Mouse (Mus musculus): ENCODE results near the gene Olfr516. TPM values are rescaled to one million over a fixed set of nuclear protein-coding genes. Genes with fewer than 3 reads are reported as not detected.
"Not testable (repeated sequence)": the region's sequence is repeated elsewhere in the genome, so short reads cannot be mapped to it uniquely, and the experiment has no call there.

The Olfr516 gene
- not detected in 2 replicates for polyA plus RNA-seq (2014; fragmentation: Nextera tagmentation; extraction: Ambion mirVana)

- Histone ChIP-seq H3K27ac (no peak within 1 kb of the TSS), H3K27me3 (ENCODE audit: control insufficient read depth, insufficient read depth, low read length) (no peaks in the 10 kb centered on the region), H3K4me3 (replicated peaks; ENCODE audit: low read length) (no peak within 1 kb of the TSS), H3K9me3 (ENCODE audit: control insufficient read depth, low read length) (no peaks in the 10 kb centered on the region), H3K36me3 (replicated peaks; ENCODE audit: control insufficient read depth, insufficient read depth) (no peaks in the 10 kb centered on the region), H3K4me2 (replicated peaks) (no peak within 1 kb of the TSS), H3K4me1 (replicated peaks; ENCODE audit: control insufficient read depth, insufficient read depth, low read length) (no peaks in the 10 kb centered on the region), H3K9ac (no peak within 1 kb of the TSS)
- DNase-seq (ENCODE audit: low spot score) = no peak
- 88% methylated on average over 2 of the region's 2 CpGs for WGBS
- no peak for ATAC-seq (ENCODE audit: low FRiP score)
These were observed at the start of gene Olfr516 for GRCm38 (mm10) chr7:108850429-108850828. Olfr516 (minus strand) TSS chr7:108850529.

DNA sequence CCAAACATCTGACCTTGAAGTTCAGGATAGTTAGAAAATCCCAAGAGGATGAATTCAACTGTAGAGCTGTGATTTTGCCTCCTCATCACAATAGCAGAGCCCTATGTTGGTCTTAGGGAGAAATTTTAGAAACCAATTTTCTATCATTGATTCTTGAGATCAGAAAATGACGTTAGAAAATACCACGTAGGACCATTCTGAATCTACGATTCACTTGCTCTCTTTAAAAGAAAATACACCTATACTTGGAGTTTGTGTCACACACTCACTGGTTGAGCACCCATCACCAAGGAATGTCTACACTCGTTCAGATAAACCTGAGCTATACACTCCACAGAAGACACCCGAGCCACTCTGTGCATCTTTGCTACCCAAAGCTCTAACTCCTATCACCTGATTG is 44.0 kb upstream of the Olfr516 start, which contains the start of gene Olfr519:
TSS of gene Olfr519 (minus strand) at position 101 of the 400 bp plus-strand sequence.
- Histone ChIP-seq H3K4me2 (replicated peaks) (no peak within 1 kb of the TSS), H3K9ac (no peak within 1 kb of the TSS), H3K4me1 (replicated peaks; ENCODE audit: control insufficient read depth, insufficient read depth, low read length) (no peaks in the 10 kb centered on the region), H3K4me3 (replicated peaks; ENCODE audit: low read length) (no peak within 1 kb of the TSS), H3K9me3 (ENCODE audit: control insufficient read depth, low read length) (no peaks in the 10 kb centered on the region), H3K27me3 (ENCODE audit: control insufficient read depth, insufficient read depth, low read length) (no peaks in the 10 kb centered on the region), H3K36me3 (replicated peaks; ENCODE audit: control insufficient read depth, insufficient read depth) (no peaks in the 10 kb centered on the region), H3K27ac (no peak within 1 kb of the TSS)
- DNase-seq (ENCODE audit: low spot score) (no peak), ATAC-seq (ENCODE audit: low FRiP score) (no peak)
- 92% methylated on average over 5 of the region's 5 CpGs for whole genome bisulfite sequencing

DNA sequence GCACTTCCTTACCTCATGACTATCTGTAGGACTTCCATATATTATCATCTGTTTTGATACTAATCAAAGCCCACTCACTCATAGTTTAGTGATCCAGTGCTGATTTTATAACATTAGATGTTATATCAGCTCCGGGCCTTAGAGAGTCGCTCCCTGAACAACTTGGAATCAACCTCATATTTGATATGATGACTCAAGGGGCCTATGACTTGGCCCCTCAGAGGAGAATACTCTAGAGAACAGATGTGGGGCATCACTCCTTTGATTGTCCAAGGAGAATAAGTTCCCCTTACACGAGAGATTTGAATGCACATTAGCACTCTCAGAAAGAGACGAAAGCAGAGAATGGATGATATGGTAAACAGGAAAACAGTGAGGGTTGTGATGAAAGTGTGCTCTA is 34.6 kb upstream of the Olfr516 start, which contains the start of gene Olfr518:
TSS of gene Olfr518 (minus strand) at position 101 of the 400 bp plus-strand sequence.
- Histone ChIP-seq H3K36me3 (replicated peaks; ENCODE audit: control insufficient read depth, insufficient read depth) (no peaks in the 10 kb centered on the region), H3K4me2 (replicated peaks) (no peak within 1 kb of the TSS), H3K27me3 (ENCODE audit: control insufficient read depth, insufficient read depth, low read length) (no peaks in the 10 kb centered on the region), H3K4me3 (replicated peaks; ENCODE audit: low read length) (no peak within 1 kb of the TSS), H3K4me1 (replicated peaks; ENCODE audit: control insufficient read depth, insufficient read depth, low read length) (no peaks in the 10 kb centered on the region), H3K9me3 (ENCODE audit: control insufficient read depth, low read length) (no peaks in the 10 kb centered on the region), H3K9ac (no peak within 1 kb of the TSS), H3K27ac (no peak within 1 kb of the TSS)
- WGBS = 84% methylated on average over 4 of the region's 4 CpGs
- no peak for DNase-seq (ENCODE audit: low spot score)
- no peak for ATAC-seq (ENCODE audit: low FRiP score)

- H3K4me1 ChIP-seq (replicated peaks; ENCODE audit: control insufficient read depth, insufficient read depth, low read length) = no peaks in the 10 kb centered on the region
- H3K36me3 ChIP-seq (replicated peaks; ENCODE audit: control insufficient read depth, insufficient read depth) = no peaks in the 10 kb centered on the region
- 83% methylated on average over 2 of the region's 2 CpGs for WGBS
- H3K4me3 ChIP-seq (replicated peaks; ENCODE audit: low read length) = no peak within 1 kb of the TSS
- ATAC-seq (ENCODE audit: low FRiP score) = no peak
- no peak within 1 kb of the TSS for H3K27ac ChIP-seq
- H3K9ac ChIP-seq = no peak within 1 kb of the TSS
- H3K9me3 ChIP-seq (ENCODE audit: control insufficient read depth, low read length) = no peaks in the 10 kb centered on the region
- H3K27me3 ChIP-seq (ENCODE audit: control insufficient read depth, insufficient read depth, low read length) = no peaks in the 10 kb centered on the region
- DNase-seq (ENCODE audit: low spot score) = no peak
- H3K4me2 ChIP-seq (replicated peaks) = no peak within 1 kb of the TSS
These were observed 21.9 kb upstream of the Olfr516 start, which contains the start of gene Olfr517 for GRCm38 (mm10) chr7:108872279-108872678. Olfr517 (minus strand) TSS chr7:108872379.

GRCm38 (mm10) chr7:108825897-108826296 is 24.4 kb downstream of the Olfr516 start, which contains the start of gene Olfr514:
Olfr514 (minus strand) TSS chr7:108825997.
- ATAC-seq (ENCODE audit: low FRiP score) (no peak), DNase-seq (ENCODE audit: low spot score) (no peak)
- Histone ChIP-seq H3K36me3 (replicated peaks; ENCODE audit: control insufficient read depth, insufficient read depth) (no peaks in the 10 kb centered on the region), H3K4me2 (replicated peaks) (no peak within 1 kb of the TSS), H3K9ac (no peak within 1 kb of the TSS), H3K27me3 (ENCODE audit: control insufficient read depth, insufficient read depth, low read length) (no peaks in the 10 kb centered on the region), H3K4me3 (replicated peaks; ENCODE audit: low read length) (no peak within 1 kb of the TSS), H3K4me1 (replicated peaks; ENCODE audit: control insufficient read depth, insufficient read depth, low read length) (no peaks in the 10 kb centered on the region), H3K9me3 (ENCODE audit: control insufficient read depth, low read length) (no peaks in the 10 kb centered on the region), H3K27ac (no peak within 1 kb of the TSS)

DNA sequence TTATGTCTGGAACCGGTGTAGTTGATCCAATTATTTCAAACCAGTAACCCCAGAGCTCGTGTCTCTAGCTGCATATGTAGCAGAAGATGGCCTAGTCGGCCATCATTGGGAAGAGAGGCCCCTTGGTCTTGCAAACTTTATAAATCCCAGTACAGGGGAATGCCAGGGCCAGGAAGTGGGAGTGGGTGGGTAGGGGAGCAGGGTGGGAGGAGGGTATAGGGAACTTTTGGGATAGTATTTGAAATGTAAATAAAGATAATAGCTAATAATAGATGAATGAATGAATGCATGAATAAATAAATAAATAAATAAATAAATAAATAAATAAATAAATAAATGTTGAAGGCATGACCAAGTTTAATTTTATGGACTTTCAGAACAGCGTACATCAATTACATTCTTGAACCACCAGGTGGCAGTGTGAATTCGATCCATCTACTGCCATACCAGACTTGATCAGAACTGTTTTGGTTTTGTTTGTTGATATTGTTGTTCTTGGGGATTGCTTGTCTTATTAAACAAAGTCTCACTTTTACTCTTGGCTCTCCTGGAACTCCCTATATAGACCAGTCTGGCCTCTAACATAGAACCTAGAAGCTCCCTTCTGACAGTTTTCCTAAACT is 35.6 kb downstream of the Olfr516 start:
- DNase-seq (ENCODE audit: low spot score) (peak; percentile 79), ATAC-seq (ENCODE audit: low FRiP score) (0 out of 2 replicates have a peak, but pooled peaks have one; percentile 53)
- H3K27ac ChIP-seq; H3K4me1 ChIP-seq (replicated peaks; ENCODE audit: control insufficient read depth, insufficient read depth, low read length); H3K27me3 ChIP-seq (ENCODE audit: control insufficient read depth, insufficient read depth, low read length); H3K4me3 ChIP-seq (replicated peaks; ENCODE audit: low read length); H3K9me3 ChIP-seq (ENCODE audit: control insufficient read depth, low read length); H3K36me3 ChIP-seq (replicated peaks; ENCODE audit: control insufficient read depth, insufficient read depth); H3K4me2 ChIP-seq (replicated peaks); H3K9ac ChIP-seq: not testable (repeated sequence)
- WGBS = 54% methylated on average over 5 of the region's 5 CpGs

- no peak overlapping the region for H3K9ac ChIP-seq
- no peaks in the 10 kb centered on the region for H3K27me3 ChIP-seq (ENCODE audit: control insufficient read depth, insufficient read depth, low read length)
- H3K4me3 ChIP-seq (replicated peaks; ENCODE audit: low read length) = no peak overlapping the region
- no peak overlapping the region for H3K27ac ChIP-seq
- ATAC-seq (ENCODE audit: low FRiP score) (no peak), DNase-seq (ENCODE audit: low spot score) (no peak)
- 63% methylated on average over 1 of the region's 1 CpGs for WGBS
- H3K36me3 ChIP-seq (replicated peaks; ENCODE audit: control insufficient read depth, insufficient read depth) = no peaks in the 10 kb centered on the region
- no peak overlapping the region for H3K4me2 ChIP-seq (replicated peaks)
- no peaks in the 10 kb centered on the region for H3K4me1 ChIP-seq (replicated peaks; ENCODE audit: control insufficient read depth, insufficient read depth, low read length)
- H3K9me3 ChIP-seq (ENCODE audit: control insufficient read depth, low read length) = no peaks in the 10 kb centered on the region
These were observed 53.0 kb downstream of the Olfr516 start for GRCm38 (mm10) chr7:108797205-108797933.

Other genes starting within 250 kb of the Olfr516 start
- gene Olfr506, start 239.7 kb downstream of the Olfr516 start, polyA plus RNA-seq (2014; fragmentation: Nextera tagmentation; extraction: Ambion mirVana) = not detected in 2 replicates
- not detected in 2 replicates for gene Olfr507, start 228.7 kb downstream of the Olfr516 start, polyA plus RNA-seq (2014; fragmentation: Nextera tagmentation; extraction: Ambion mirVana)
- gene Olfr508, start 220.5 kb downstream of the Olfr516 start, polyA plus RNA-seq (2014; fragmentation: Nextera tagmentation; extraction: Ambion mirVana) = not detected in 2 replicates
- gene Olfr509, start 198.6 kb downstream of the Olfr516 start, polyA plus RNA-seq (2014; fragmentation: Nextera tagmentation; extraction: Ambion mirVana) = not detected in 2 replicates
- not detected in 2 replicates for gene Olfr510, start 184.1 kb downstream of the Olfr516 start, polyA plus RNA-seq (2014; fragmentation: Nextera tagmentation; extraction: Ambion mirVana)
- gene Olfr512, start 137.2 kb downstream of the Olfr516 start, polyA plus RNA-seq (2014; fragmentation: Nextera tagmentation; extraction: Ambion mirVana) = not detected in 2 replicates
- not detected in 2 replicates for gene Olfr513, start 99.6 kb downstream of the Olfr516 start, polyA plus RNA-seq (2014; fragmentation: Nextera tagmentation; extraction: Ambion mirVana)
- not detected in 2 replicates for gene Olfr514, start 24.5 kb downstream of the Olfr516 start, polyA plus RNA-seq (2014; fragmentation: Nextera tagmentation; extraction: Ambion mirVana)
- not detected in 2 replicates for gene Olfr517, start 21.9 kb upstream of the Olfr516 start, polyA plus RNA-seq (2014; fragmentation: Nextera tagmentation; extraction: Ambion mirVana)
- gene Olfr518, start 34.5 kb upstream of the Olfr516 start, polyA plus RNA-seq (2014; fragmentation: Nextera tagmentation; extraction: Ambion mirVana) = not detected in 2 replicates
- not detected in 2 replicates for gene Olfr519, start 43.9 kb upstream of the Olfr516 start, polyA plus RNA-seq (2014; fragmentation: Nextera tagmentation; extraction: Ambion mirVana)
- gene Nlrp10, start 79.6 kb upstream of the Olfr516 start, polyA plus RNA-seq (2014; fragmentation: Nextera tagmentation; extraction: Ambion mirVana) = not detected in 2 replicates
- gene Eif3f, start 83.9 kb upstream of the Olfr516 start, polyA plus RNA-seq (2014; fragmentation: Nextera tagmentation; extraction: Ambion mirVana) = 83.1 and 90.8 TPM in 2 replicates
- gene Tub, start 99.8 kb upstream of the Olfr516 start, polyA plus RNA-seq (2014; fragmentation: Nextera tagmentation; extraction: Ambion mirVana) = 52.9 and 62.0 TPM in 2 replicates
- gene Ric3, start 232.8 kb upstream of the Olfr516 start, polyA plus RNA-seq (2014; fragmentation: Nextera tagmentation; extraction: Ambion mirVana) = 33.3 and 34.4 TPM in 2 replicates

Measured in hindbrain, embryonic 14.5 days (tissue).